Mouse (Mus musculus) testis, adult 2 months (tissue): ENCODE results near the gene Dyrk1a.

Source experiments
- CTCF ChIP-seq: fragments of 200-500 bp; IDR thresholded peaks from 2 replicates; pipeline ENCODE4 v1.5.1; 2012; ENCODE audit warnings: low read depth, mild to moderate bottlenecking, inconsistent platforms, low read length, moderate library complexity; ENCODE audit not compliant: control insufficient read depth, insufficient read depth, insufficient replicate concordance
- POLR2A ChIP-seq: fragments of 200-500 bp; IDR thresholded peaks from 2 replicates; pipeline ENCODE4 v1.6.1; 2012; ENCODE audit warnings: low read depth, mild to moderate bottlenecking, inconsistent platforms, low read length, moderate library complexity; ENCODE audit not compliant: control insufficient read depth

- TF ChIP-seq POLR2A (no peak), CTCF (no peak)
Measured at GRCm38 (mm10) chr16:94575757-94576156, 5.9 kb downstream of the Dyrk1a start.
